Mouse (Mus musculus): ENCODE measurements at regions not wholly inside any gene's neighbourhood (a gene's known extent, or its start where the extent isn't known, plus 50 kb on each side); places are given as distances from the start of the nearest gene placed in this dataset.

DNA sequence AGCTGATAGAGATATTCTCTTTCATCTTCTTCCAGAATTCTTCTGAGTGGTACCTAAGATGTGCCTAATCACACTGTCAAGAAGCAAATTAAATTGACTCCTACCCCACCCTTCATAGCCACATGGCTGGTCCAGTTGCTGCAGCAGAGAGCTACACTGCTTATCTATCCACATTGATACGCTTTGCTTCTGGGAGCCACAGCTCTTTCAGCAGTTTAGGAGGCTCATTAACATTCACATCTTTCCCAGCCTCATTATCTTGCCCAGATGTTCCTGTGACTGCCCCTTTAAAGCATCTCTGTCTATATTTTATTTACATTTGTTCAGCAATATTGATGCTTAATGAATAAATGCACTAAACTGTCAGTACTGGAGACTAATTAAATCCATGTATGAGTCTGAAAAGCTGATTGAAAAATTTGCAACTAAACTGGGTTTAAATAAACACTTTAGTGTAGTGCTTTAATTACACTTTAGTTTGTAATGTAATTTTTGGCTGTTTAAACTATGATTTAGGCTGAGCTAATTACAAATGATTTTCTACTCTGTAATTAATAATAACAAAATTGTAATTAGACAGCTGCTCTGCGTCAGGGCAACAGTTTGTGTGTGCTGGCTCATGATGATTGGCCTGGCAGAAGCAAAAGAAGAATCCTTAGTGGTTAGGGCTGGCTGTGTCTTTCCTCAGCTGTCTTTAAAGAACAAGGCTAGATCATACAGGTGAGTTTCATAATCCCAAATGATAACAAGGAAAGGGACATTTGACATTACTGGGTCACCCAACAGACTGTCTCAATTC, 632.5 kb upstream of the Tle4 start:
- DNase-seq (ENCODE audit: low spot score): no peak

DNA sequence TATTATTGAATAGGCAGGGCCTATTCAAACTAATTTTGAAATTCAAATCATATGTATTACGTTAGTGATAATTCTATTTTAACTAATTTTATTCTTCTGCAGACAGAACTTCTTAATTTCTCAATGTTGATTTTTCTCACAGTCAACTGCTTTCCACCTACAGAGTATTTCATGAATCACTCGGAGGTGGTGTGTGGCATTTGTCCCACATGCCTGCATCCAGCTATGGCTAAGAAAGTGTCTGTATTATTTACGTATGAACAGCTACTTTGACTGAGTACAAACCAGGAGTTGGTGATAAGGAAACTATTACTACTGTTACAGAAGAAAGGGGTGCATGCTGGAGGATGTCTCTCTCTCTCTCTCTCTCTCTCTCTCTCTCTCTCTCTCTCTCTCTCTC, 619.5 kb upstream of the Tle4 start:
- DNase-seq (ENCODE audit: low spot score): no peak

DNA sequence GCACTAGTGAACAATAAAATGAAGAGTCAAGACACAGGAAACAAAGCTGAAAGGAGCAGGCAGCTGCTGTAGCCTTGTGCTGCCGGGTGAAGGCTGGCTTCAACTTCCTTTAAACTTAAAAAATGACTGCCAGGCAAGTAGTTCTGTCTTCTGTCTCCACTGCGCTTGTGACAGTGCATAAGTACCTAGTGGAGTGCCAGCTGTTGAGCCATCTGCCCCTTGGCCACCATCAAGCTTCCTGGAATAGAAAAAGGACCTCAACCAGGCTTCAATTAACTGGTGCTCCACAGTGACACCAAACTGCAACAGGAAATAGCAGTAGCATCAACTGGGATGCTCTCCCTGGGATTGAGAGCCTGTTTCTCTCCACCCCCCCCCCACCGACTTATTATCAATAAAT, 616.8 kb upstream of the Tle4 start:
- DNase-seq (ENCODE audit: low spot score): no peak

DNA sequence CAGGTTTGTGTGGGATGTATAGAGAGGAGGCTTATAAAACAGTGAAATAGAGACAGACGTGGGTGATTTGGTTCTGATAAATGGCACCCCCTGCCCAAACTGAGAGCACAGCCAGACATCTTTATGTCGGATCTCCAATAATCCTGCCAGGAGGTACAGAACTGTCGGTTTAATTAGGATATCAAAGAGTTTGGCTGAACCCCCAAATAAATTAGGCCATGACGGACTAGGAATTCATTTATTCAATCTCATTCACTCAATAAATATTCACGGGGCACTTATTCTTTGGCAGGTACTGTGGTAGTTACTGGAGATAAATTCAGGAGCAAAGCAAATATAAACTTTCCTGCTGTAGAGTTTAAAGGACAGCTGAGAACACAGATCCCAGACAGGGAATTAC, 615.0 kb upstream of the Tle4 start:
- no peak for DNase-seq (ENCODE audit: low spot score)

DNA sequence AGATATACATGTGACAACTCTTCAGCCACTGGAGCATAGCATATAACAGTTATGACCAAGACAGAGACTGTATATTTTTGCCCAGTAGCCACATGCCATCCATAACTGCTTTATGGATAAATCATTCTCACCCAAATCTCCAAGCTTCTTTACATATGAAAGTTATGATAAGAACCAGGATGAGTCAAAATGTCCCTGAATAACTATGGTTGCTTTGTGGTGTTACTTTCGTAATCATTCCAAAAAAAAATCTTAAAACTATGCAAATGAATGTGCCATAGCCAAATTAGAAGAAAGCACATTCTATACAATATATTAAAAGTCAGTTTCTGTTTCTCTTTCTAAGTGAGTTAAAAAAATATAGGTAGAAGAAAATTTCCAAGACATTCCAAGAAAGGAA, 605.2 kb upstream of the Tle4 start:
- no peak for DNase-seq (ENCODE audit: low spot score)

DNA sequence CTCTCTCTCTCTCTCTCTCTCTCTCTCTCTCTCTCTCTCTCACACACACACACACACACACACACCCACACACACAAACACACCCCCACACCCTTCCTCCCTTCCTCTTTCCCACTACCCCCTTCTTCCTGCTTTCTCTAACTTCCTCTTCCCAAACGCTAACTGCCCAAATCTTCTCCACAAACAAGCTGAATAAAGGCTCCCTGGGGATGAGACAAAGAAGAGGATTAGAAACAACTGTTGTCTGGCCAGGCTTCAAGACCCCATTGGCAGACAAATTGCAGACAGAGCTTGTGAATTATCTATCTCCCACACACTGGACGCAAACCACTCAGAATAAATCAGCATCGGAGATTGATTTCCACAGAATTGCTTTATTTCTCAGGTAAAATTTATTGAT, 603.4 kb upstream of the Tle4 start:
- DNase-seq (ENCODE audit: low spot score): peak; percentile 3

DNA sequence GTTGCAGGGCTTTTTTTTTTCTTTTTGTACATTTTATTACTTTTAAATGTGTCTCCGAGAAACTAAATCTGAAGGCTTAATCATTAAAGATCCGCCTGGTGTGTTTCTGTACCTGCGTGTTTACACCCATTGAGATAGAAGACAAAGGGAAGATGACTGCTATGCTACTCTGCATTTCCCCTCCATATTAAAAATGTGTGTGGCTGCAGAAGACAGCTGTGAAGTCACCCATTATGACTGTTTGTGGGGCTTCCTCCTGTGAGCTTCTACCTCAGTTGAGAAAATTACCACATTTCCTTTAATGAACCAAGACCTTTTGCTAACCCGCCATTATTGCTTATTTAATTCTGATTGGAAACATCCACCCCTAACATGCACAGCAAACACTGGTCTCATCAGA, 602.9 kb upstream of the Tle4 start:
- DNase-seq (ENCODE audit: low spot score): no peak

DNA sequence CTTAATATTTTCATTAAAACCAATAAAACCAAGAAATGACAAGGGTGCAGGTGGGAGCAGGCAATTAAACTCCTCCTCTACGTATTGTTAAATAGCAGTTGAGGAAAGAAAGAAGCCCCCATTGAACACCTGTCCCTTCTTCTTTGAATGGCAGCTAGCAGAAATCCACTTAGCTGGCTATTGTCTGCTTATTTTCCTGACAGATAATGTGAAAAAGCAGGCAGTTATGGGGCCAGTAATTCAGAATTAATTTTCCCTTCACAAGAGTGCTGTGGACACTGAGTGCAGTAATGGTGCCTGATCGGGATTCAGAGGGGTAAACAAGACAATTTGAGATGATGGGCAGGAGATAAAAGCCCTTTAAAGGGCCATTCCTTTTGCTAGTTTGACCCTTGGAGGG, 602.5 kb upstream of the Tle4 start:
- no peak for DNase-seq (ENCODE audit: low spot score)

DNA sequence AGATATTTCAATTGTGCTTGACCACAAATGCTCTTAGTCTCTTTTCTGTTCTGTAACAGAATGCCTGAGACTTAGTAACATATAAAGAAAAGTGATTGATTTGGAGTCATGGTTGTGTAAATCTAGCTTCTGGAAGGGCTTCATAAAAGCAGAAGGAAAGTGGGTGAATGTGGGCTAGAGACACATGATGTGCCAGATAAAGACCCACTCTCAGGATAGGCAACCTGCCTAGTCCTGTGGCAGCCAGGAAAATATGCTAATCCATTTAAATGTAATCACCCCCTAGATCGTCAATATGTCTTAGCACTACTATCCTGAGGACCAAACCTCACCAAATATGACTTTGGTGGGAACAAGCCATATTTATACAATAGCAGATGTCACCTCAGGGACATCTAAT, 601.8 kb upstream of the Tle4 start:
- no peak for DNase-seq (ENCODE audit: low spot score)

DNA sequence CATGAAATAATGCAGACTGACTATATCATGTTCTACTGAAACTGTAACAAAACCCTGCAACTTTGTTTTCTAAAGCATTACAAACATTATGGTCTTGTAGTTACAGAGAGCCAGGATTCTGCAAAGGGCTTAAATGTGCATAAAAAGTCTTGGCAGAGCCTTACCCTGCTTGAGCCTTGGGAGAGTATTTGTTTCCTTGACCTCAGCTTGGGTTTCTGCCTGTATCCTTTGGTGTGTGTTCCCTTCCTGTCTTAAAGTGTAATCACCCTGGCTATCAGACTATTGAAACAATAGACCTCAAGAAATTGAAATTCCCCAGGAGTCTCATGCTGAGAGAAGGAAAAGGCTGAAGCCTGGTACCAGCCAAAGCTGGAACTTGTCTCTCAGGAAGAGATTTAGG, 577.4 kb upstream of the Tle4 start:
- no peak for DNase-seq (ENCODE audit: low spot score)

DNA sequence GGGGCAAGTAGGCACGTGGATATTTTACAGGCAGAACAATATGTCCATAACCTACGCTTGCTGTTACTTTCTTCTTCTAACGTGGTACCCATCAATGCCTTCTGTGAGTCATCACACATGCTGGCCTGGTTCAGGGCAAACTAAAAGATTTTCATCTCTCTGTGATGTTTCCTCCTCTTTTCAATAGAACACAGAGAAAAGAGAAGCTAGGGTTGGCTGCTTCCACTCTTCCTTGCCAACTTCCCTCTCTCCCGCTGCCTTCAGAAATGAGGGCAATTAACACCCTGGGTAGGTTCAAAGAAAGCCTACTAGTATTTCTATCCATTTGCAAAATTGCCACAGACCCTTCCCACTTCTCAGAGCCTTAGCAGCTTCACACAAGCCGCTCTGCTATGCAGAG, 575.5 kb upstream of the Tle4 start:
- no peak for DNase-seq (ENCODE audit: low spot score)

DNA sequence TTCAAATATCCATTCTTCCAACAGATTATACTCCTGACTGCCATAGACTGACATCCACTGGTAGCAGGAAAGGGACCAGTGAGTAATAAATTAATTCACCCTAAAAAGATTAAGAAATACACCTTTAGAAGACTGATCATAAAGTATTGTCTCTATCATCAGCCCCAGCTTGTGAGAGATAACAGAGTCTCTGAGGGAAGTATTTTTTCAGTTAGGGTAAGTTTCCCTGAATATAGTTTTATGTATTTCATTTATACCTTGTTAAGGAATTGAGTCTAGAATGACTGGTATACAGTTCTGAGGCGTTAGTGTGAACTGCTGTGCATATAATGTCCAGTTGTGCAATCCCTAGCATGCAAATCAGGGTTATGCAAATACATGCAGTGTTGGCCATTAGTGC, 569.3 kb upstream of the Tle4 start:
- DNase-seq (ENCODE audit: low spot score): no peak

DNA sequence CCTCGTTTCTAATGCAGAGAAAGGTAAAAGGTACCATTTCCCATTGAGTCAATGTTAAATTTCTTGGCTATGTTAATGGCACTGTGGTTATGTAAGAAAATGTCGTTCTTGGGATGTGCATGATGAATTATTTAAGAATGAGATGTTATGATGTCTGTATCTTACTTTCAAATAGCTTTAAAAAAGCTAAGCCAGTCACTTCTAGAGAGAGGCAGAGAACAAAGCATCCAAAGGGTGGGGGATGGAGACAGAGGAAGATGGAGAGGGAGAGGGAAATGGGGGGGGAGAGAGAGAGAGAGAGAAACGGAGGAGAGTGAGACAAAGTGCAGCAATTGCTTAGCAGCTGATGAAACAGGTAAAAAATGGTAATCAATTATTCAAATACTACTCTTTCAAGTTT, 562.8 kb upstream of the Tle4 start:
- DNase-seq (ENCODE audit: low spot score): no peak

DNA sequence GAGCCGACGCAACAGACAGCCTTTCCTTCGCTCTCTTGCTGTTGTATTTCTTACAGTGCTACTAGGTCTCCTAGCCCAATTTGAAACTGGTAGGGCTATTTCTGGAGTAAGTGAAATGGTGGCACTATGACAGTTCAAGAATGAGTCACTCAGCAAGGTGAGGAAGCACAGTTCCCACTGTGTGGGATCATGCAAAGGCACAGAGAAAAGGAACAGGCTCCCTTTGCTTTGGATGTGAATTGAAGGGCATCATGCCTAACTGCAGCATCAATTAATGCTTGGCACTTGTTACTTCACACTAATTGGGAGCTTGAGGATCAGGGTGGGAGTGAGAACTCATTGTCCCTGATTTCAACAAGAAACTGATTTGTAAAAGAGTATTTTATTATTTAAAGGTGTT, 560.8 kb upstream of the Tle4 start:
- no peak for DNase-seq (ENCODE audit: low spot score)

DNA sequence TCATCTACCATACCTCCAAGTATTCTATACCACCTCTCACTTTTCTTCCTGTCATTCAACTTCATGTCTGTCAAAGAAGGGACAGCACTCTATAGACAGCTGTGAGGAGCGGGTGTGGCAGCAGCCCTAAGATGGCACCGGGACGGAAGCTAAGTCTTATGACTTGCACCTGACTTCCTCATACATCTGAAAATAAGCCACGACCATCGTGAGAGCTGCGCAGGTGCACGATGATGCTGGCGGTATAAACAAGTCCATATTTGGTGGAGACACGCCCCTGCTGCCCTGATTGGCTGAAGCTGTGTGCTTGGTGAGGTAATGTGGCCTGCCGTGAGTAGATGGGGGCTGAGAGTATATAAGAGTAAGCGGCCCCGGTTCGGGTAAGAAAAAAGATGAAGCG, 560.3 kb upstream of the Tle4 start:
- no peak for DNase-seq (ENCODE audit: low spot score)

DNA sequence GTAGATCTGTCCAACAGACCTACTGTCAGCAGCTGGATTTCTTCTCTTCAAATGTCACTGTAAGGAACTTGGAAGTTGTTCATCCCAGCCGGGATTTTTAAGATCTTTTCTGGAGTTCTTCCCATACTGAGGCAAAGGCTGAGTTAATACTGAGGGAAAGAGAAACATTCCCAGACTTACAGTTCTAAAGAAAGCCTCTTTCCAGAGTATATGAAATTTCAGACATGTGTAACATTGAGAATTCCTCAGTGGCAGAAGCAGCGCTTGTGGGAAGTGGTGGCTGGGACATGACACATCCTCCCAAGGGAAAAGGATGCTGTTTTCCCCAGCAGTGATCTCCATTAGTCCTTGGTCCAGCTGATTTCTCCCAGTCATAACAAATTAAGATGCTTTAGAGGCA, 556.8 kb upstream of the Tle4 start:
- peak; percentile 18 for DNase-seq (ENCODE audit: low spot score)

DNA sequence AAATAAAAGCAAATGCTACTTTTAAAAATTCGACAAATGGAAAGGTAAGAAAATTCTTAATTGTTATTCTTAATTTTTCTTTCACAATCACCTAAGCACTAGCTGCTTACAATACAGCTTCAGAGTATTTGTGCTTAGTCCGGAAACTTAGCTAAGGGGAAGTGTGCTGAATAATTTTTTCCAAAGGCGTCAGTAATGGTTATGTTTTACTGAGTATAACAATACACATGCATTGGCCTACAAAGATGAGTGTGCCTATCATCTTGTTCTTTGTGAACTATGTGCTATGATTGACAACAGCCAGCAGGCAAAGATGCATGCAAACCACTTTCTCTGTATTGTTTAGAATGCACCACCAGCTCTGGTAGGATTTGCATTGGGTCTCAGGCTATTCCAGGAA, 548.5 kb upstream of the Tle4 start:
- DNase-seq (ENCODE audit: low spot score): no peak

DNA sequence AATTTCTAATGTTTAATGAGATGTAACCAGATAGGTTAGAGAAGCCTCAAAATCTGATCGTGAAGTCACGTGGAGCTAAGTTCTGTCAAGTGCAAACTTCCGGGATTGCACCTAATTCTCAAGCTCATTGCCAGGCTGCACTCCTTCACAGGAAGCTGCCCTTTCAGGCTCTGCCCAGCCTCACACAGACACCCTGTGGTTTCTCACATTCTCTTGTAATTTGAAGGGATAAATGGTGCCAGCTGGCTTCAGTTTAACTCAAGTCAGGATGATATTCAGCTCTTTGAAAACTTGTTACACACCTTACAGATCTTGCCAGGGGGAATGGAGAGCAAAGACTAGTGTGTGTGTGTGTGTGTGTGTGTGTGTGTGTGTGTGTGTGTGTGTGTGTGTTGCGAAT, 529.3 kb upstream of the Tle4 start:
- DNase-seq (ENCODE audit: low spot score): no peak

DNA sequence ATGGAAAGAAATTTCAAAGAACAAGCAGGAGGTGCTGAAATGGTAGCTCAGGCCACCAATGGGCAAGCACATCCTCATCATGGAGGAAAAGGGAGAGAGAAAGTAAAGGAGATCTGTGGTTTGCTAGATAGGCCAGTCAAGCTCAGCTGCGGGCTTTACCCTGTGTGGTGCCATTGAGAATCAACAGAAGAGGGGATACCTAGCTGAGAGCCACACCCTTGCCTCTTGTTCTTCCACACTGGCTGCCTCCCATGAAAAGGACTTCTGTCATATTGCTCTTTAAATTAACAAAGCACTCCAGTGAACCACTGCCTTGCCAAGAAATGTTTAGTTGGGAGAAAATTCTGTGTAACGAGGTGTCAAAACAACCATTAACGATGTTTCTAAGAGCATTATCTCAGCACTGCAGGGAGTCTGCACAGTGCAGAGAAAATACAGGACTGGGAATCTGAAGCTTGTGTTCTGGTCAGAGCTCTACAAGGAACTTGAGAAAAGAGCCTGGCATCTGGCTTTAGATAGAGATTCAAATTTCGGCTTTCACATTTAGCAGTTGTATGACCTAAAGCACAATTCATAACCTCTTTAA, 510.7 kb upstream of the Tle4 start:
- no peak for DNase-seq (ENCODE audit: low spot score)

DNA sequence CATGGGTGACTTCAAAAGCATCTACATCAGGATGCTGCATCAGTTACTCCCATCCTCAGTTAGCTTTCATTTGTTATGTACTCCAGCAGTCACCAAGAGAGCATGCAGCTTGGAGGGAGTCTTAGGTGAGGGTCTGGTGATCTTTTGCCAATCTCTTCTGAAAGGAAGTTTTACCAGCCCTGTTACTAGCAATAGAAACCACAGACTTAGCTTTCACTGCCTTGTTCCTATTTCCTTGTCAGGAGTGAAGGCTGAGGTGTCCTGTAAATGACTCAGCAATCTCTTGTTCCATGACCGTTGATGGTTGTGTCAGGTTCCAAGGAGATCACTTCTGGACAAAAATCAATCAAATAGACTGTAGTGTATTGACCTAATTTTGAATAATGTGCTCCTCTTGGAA, 497.2 kb upstream of the Tle4 start:
- DNase-seq (ENCODE audit: low spot score): no peak

DNA sequence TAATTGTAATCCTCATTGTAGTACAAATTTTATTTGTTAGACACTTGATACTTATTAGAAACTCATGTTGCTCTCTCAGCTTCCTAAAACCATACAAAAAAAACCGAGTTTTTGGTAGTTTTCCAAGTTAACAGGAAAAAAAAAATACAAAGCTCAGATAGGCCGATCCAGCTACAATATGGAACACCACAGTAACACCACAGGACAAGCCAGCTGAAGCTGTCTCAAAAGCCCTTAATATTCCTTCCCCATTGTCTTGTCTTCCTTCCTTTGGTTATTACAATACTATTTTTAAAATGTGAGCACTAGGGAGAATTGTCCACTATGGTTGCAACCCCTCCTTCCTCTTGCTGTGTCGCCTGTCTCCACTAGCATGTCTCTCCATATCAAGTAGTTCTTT, 495.7 kb upstream of the Tle4 start:
- DNase-seq (ENCODE audit: low spot score): no peak

DNA sequence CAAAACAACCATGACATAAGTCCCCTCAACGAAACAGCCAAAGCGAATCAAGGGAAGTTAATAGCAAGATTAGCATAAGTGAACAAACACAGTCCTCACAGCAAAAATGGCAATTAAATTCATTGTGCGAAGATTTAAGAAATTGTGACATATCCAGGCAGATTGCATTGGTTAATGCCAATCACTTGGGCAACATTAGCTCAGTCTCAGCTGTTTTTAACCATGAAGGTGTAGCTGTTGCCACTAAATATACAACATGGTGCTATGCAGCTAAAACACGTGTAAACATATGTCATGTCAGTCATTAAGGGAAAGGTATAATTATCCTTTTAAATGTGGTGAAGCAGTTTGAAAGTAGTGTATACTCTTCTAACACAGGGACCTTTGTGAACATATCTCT, 482.8 kb upstream of the Tle4 start:
- no peak for DNase-seq (ENCODE audit: low spot score)

DNA sequence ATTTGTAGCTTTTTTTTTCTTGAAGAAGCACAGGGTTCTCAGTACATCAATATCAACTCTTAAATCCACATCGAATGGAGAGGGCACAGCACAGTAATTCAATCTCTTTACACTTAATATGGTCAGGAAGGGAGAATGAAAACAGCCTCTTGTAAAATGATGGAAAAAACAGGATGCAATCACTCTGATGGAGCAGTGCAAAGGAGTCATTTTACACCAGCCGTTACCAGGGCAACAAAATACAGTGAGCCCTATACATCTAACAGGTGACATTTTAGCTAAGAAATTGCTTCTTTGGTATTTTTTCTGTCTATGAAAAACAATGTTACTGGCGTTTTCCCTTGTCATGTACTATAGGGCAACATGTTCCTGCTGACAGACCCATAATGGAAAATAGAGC, 459.9 kb upstream of the Tle4 start:
- no peak for DNase-seq (ENCODE audit: low spot score)

DNA sequence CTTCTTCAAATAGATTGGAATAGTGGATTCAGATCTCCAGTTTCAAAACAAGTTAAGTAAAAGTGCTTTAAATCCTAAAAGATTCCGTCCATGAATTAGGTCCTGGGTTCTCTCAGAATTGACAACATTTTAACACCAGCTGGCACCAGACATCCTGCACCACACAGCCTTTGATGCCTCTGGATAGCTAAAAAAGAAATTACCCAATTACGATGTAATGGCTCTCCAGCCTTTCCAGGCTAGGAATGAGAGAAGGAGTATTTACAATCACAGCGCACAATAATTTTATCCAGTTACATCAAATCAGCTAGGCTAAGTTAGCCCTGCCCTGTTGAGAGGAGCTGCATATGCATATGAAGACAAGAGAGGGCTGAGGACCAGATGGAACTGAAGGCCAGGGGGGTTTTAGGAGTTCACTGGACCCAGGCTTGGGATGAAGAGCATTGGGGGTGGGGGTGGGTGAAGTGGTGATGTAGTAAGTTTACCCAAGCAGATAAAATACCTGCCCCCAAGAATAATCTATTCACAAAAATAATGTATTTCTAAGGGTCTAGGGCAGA, 455.8 kb upstream of the Tle4 start:
- DNase-seq (ENCODE audit: low spot score): no peak
